ENCODE assay signal across 2 mouse cellular contexts in genomic region chr11:86581943-86582542, GRCm38 (mm10).
A peak's percentile ranks its signal among the peaks of the same experiment; 100 is the strongest.
TF ChIP-seq lines count a peak whose summit lies in the region.

No protein-coding gene starts in this region.

TF ChIP-seq in CH12.LX, 34 proteins besides CTCF, POLR2A, EP300 and RAD21 (continued from another document):
- TF ChIP-seq TBP (conservative IDR thresholded peaks at IDR 0.05; ENCODE audit: low read depth, low read length) (0 out of 2 replicates have a peak, but pooled peaks have one; percentile 45), GABPA (IDR thresholded peaks at IDR 0.05; ENCODE audit: insufficient replicate concordance, low read depth, low read length) (no peak), JUN (IDR thresholded peaks at IDR 0.05; ENCODE audit: insufficient read depth, low read depth, low read length) (no peak), SIN3A (IDR thresholded peaks at IDR 0.05; ENCODE audit: low read length) (no peak), IRF4 (IDR thresholded peaks at IDR 0.05; ENCODE audit: low read depth, low read length) (no peak), KAT2A (IDR thresholded peaks at IDR 0.05; ENCODE audit: insufficient replicate concordance, low read length) (no peak), ZKSCAN1 (IDR thresholded peaks at IDR 0.05; ENCODE audit: borderline replicate concordance, low read depth, low read length) (no peak), JUND (conservative IDR thresholded peaks at IDR 0.05; ENCODE audit: low read depth, low read length) (no peak; the same call in 1 of the 2 replicates), MAFK (IDR thresholded peaks at IDR 0.05; ENCODE audit: insufficient replicate concordance, low read length) (no peak), ZNF384 (IDR thresholded peaks at IDR 0.05; ENCODE audit: low read depth, low read length) (no peak), TCF12 (IDR thresholded peaks at IDR 0.05; ENCODE audit: low read depth, low read length) (no peak), ZMIZ1 (IDR thresholded peaks at IDR 0.05; ENCODE audit: low read depth, low read length) (no peak; the same call in 1 of the 2 replicates), HCFC1 (IDR thresholded peaks at IDR 0.05; ENCODE audit: low read depth, low read length) (no peak), USF1 (IDR thresholded peaks at IDR 0.05; ENCODE audit: low read depth, low read length) (no peak), NELFE (IDR thresholded peaks at IDR 0.05; ENCODE audit: low read depth, low read length) (no peak), USF2 (conservative IDR thresholded peaks at IDR 0.05; ENCODE audit: low read depth, low read length) (peak; percentile 33), MYC (IDR thresholded peaks at IDR 0.05; ENCODE audit: low read depth, low read length) (peak; percentile 74; the same call in 1 of the 2 replicates), POLR2AphosphoS2 (IDR thresholded peaks at IDR 0.05; ENCODE audit: low read depth, low read length) (peak; percentile 95), MAX (IDR thresholded peaks at IDR 0.05; ENCODE audit: low read length) (peak; percentile 57), CHD2 (IDR thresholded peaks at IDR 0.05; ENCODE audit: low read length) (peak; percentile 57; the same call in 1 of the 2 replicates), MXI1 (IDR thresholded peaks at IDR 0.05; ENCODE audit: low read depth, low read length) (peak; percentile 81), MEF2A (IDR thresholded peaks at IDR 0.05; ENCODE audit: borderline replicate concordance, low read depth, low read length) (no peak), ZC3H11A (IDR thresholded peaks at IDR 0.05; ENCODE audit: low read depth, low read length) (no peak), PAX5 (IDR thresholded peaks at IDR 0.05; ENCODE audit: low read length) (no peak), CHD1 (IDR thresholded peaks at IDR 0.05; ENCODE audit: low read depth, low read length) (no peak), SMC3 (IDR thresholded peaks at IDR 0.05; ENCODE audit: low read depth, low read length) (peak; percentile 35), ETS1 (conservative IDR thresholded peaks at IDR 0.05; ENCODE audit: low read depth, low read length) (no peak), RCOR1 (conservative IDR thresholded peaks at IDR 0.05; ENCODE audit: low read depth, low read length) (no peak), E2F4 (IDR thresholded peaks at IDR 0.05; ENCODE audit: insufficient replicate concordance, low read depth, low read length) (no peak), BHLHE40 (IDR thresholded peaks at IDR 0.05; ENCODE audit: low read depth, low read length) (peak; percentile 82)

TF ChIP-seq in myocyte, 11 proteins besides CTCF, POLR2A, EP300 and RAD21 (continued from another document):
- TF ChIP-seq USF1 (IDR thresholded peaks at IDR 0.05; ENCODE audit: low read depth), result no peak
- no peak for TF ChIP-seq TCF3 (IDR thresholded peaks at IDR 0.05; ENCODE audit: insufficient read length, low read depth)
- TF ChIP-seq POLR2AphosphoS2 (IDR thresholded peaks at IDR 0.05; ENCODE audit: insufficient read length, low read depth), result peak; percentile 99
- no peak for TF ChIP-seq MYOG (IDR thresholded peaks at IDR 0.05; ENCODE audit: control insufficient read depth in 1 of 3, insufficient read depth in 1 of 3, insufficient read length in 2 of 3, low read depth in 2 of 3)
- 0 out of 2 replicates have a peak, but pooled peaks have one; percentile 35 for TF ChIP-seq CEBPB (IDR thresholded peaks at IDR 0.05; ENCODE audit: insufficient read depth, poor library complexity, severe bottlenecking)
TF ChIP-seq in myocyte: peak in this region for 4.
